Mouse (Mus musculus): ENCODE results near the gene Zfp462. TPM values are rescaled to one million over a fixed set of nuclear protein-coding genes. Genes with fewer than 3 reads are reported as not detected.
"Not testable (repeated sequence)": the region's sequence is repeated elsewhere in the genome, so short reads cannot be mapped to it uniquely, and the experiment has no call there.

Zfp462 gene
- polyA plus RNA-seq, 1 experiment from 2014 or later = 34.8 TPM

- H3K4me2 ChIP-seq (replicated peaks; ENCODE audit: low read depth, low read length); H3K27me3 ChIP-seq (ENCODE audit: control insufficient read depth, insufficient read depth, low read length); H3K4me1 ChIP-seq (replicated peaks; ENCODE audit: control insufficient read depth, insufficient read depth, low read length); H3K27ac ChIP-seq (ENCODE audit: low read depth, low read length); H3K9ac ChIP-seq (ENCODE audit: low read depth, low read length); H3K36me3 ChIP-seq (ENCODE audit: control insufficient read depth, insufficient read depth, low read length); H3K9me3 ChIP-seq (ENCODE audit: control insufficient read depth, low read length); DNase-seq (ENCODE audit: low spot score); H3K4me3 ChIP-seq (ENCODE audit: low read depth, low read length); ATAC-seq (ENCODE audit: low FRiP score): not testable (repeated sequence)
- WGBS = 85% methylated on average over 8 of the region's 8 CpGs
Observed at GRCm38 (mm10) chr4:54927321-54928062, 17.4 kb upstream of the Zfp462 start.

DNA sequence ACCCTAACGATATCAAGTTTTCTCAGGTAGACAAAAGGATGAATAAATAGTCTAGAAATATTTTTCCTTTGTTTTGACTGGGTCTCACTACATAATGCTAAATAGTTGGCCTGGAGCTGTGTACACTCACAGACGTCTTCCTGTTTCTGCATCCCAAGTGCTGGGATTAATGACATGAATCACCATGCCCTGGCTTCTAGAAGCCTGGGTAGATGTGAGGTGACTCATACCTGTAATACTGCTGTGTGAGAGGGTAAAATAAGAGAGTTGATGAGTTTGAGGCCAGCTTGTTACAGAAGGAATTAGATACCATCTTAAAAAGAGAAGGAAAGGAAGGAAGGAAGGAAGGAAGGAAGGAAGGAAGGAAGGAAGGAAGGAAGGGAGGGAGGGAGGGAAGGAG is 15.2 kb upstream of the Zfp462 start:
- DNase-seq (ENCODE audit: low spot score) = no peak
- Histone ChIP-seq H3K9ac (ENCODE audit: low read depth, low read length) (no peak overlapping the region), H3K9me3 (ENCODE audit: control insufficient read depth, low read length) (no peaks in the 10 kb centered on the region), H3K27me3 (ENCODE audit: control insufficient read depth, insufficient read depth, low read length) (no peaks in the 10 kb centered on the region), H3K4me3 (ENCODE audit: low read depth, low read length) (no peak overlapping the region), H3K27ac (ENCODE audit: low read depth, low read length) (no peak overlapping the region), H3K4me2 (replicated peaks; ENCODE audit: low read depth, low read length) (no peak overlapping the region), H3K36me3 (ENCODE audit: control insufficient read depth, insufficient read depth, low read length) (no peaks in the 10 kb centered on the region), H3K4me1 (replicated peaks; ENCODE audit: control insufficient read depth, insufficient read depth, low read length) (no peaks in the 10 kb centered on the region)
- 82% methylated on average over 2 of the region's 2 CpGs for WGBS
- ATAC-seq (ENCODE audit: low FRiP score) = no peak

DNA sequence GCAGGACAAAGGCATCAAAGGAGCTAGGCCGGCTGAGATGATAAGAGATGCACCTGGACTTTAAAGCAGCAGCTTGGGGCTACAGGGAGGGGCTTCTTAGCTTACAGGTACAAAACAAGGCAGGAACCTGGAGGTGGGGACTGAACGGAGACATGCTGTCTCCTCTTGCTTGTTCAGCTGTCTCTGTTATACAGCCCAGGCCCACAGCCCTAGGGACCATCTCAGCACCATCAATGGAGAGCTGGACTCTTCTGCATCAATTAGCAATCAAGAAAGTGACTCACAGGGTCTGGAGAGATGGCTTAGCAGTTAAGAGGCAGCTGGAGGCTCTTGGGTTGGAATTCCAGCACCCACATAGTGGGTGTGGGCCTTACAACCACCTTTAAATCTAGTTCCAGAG is 12.2 kb upstream of the Zfp462 start:
- H3K9me3 ChIP-seq (ENCODE audit: control insufficient read depth, low read length) = no peaks in the 10 kb centered on the region
- H3K27me3 ChIP-seq (ENCODE audit: control insufficient read depth, insufficient read depth, low read length) = no peaks in the 10 kb centered on the region
- H3K4me3 ChIP-seq (ENCODE audit: low read depth, low read length) = no peak overlapping the region
- H3K36me3 ChIP-seq (ENCODE audit: control insufficient read depth, insufficient read depth, low read length) = no peaks in the 10 kb centered on the region
- WGBS = 40% methylated on average over 2 of the region's 2 CpGs
- DNase-seq (ENCODE audit: low spot score) (no peak), ATAC-seq (ENCODE audit: low FRiP score) (no peak)
- H3K9ac ChIP-seq (ENCODE audit: low read depth, low read length) = no peak overlapping the region
- H3K27ac ChIP-seq (ENCODE audit: low read depth, low read length) = no peak overlapping the region
- H3K4me2 ChIP-seq (replicated peaks; ENCODE audit: low read depth, low read length) = no peak overlapping the region
- no peaks in the 10 kb centered on the region for H3K4me1 ChIP-seq (replicated peaks; ENCODE audit: control insufficient read depth, insufficient read depth, low read length)

DNA sequence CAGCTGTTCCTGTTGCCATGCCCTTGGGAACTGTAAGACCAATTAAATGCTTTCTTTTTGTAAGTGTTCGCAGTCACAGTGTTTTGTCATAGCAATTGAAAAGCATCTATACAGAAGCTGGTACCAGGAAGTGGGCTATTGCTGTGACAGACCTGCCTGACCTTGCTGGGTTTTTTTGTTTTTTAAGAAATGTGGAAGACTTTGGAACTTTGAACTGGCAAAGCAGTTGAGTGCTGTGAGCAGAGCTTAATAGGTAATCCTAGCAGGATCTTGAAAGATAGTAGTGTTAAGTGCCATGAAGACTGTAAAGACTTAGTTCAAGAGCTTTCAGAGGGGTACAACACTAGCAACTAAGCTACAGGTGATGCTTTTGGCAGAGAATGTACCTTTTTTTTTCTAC is 7.7 kb upstream of the Zfp462 start:
- H3K27me3 ChIP-seq (ENCODE audit: control insufficient read depth, insufficient read depth, low read length) = no peaks in the 10 kb centered on the region
- no peak overlapping the region for H3K4me3 ChIP-seq (ENCODE audit: low read depth, low read length)
- H3K4me2 ChIP-seq (replicated peaks; ENCODE audit: low read depth, low read length) = no peak overlapping the region
- DNase-seq (ENCODE audit: low spot score) (no peak), ATAC-seq (ENCODE audit: low FRiP score) (no peak)
- H3K9me3 ChIP-seq (ENCODE audit: control insufficient read depth, low read length) = no peaks in the 10 kb centered on the region
- H3K36me3 ChIP-seq (ENCODE audit: control insufficient read depth, insufficient read depth, low read length) = no peaks in the 10 kb centered on the region
- H3K9ac ChIP-seq (ENCODE audit: low read depth, low read length) = no peak overlapping the region
- H3K27ac ChIP-seq (ENCODE audit: low read depth, low read length) = no peak overlapping the region
- 91% methylated on average over 1 of the region's 1 CpGs for WGBS
- H3K4me1 ChIP-seq (replicated peaks; ENCODE audit: control insufficient read depth, insufficient read depth, low read length) = no peaks in the 10 kb centered on the region

DNA sequence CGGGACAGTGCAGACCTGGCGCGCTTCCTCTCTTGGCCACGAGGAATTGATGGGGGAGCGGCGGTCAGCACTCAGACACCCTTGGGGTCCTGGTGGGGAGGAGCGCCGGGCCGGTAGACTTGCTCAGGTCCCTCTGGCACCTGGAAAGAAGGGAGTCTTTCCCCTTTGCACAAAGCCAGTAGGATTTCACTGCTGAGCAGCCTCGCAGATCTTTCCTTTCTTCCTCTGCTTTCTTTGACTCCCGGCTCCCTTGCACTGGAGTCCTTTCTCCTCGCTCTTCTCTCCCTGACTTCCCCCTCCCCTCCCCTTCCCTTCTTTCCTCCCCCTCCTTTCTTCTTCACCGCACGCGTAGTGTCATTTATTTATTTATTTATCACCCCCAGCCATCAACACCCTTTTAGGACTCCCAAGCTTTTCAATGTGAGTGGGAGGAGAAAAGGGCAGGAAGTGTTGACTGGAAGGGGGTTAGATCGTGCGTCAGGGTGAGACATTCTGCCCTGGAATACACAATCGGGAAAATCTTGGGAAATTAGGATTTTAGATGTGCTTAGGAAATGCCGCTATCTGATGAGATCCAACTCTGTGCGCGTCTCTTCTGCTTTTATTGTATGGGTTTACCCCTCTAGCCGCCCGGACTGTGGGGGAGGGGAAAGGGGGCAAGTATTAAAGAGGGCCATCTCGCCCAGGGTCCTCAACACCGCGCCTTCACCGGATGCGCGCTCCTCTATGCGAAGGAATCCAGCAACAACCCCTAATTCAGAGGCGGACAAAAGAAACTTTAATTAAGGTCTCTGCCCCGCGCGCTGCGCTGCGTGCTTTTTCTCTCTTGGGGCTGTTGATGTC is 976 bp downstream of the Zfp462 start:
- Histone ChIP-seq H3K27ac (ENCODE audit: low read depth, low read length) (peak overlapping the region; percentile 97), H3K4me2 (replicated peaks; ENCODE audit: low read depth, low read length) (peak overlapping the region; percentile 70), H3K4me1 (replicated peaks; ENCODE audit: control insufficient read depth, insufficient read depth, low read length) (no peaks in the 10 kb centered on the region), H3K9ac (ENCODE audit: low read depth, low read length) (peak overlapping the region; percentile 97), H3K4me3 (ENCODE audit: low read depth, low read length) (peak overlapping the region; percentile 88), H3K36me3 (ENCODE audit: control insufficient read depth, insufficient read depth, low read length) (no peaks in the 10 kb centered on the region), H3K9me3 (ENCODE audit: control insufficient read depth, low read length) (no peaks in the 10 kb centered on the region), H3K27me3 (ENCODE audit: control insufficient read depth, insufficient read depth, low read length) (no peaks in the 10 kb centered on the region)
- under 1% methylated on average over 35 of the region's 36 CpGs for WGBS
- ATAC-seq (ENCODE audit: low FRiP score) = peak; percentile 57
- peak; percentile 81 for DNase-seq (ENCODE audit: low spot score)

DNA sequence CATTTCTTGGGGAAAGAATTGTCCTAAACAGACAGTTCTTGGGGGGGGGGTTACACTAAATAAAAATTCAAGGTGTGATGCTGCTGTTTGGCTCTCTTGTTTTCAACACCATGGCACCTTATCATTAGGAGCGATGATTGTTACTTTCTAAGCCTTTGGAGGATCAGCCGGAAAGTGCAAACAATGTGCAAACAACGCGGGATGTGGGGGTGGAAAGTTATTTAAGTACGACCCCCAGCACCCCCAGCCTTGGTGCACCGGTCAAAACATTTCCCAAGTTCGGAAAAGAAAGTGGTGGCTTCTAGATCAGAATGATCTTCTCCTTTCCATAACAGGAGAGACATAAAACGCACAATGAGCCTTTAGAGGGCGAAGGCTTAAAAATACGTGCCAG is 1.8 kb downstream of the Zfp462 start:
- H3K9ac ChIP-seq (ENCODE audit: low read depth, low read length) = peak overlapping the region; percentile 97
- no peaks in the 10 kb centered on the region for H3K4me1 ChIP-seq (replicated peaks; ENCODE audit: control insufficient read depth, insufficient read depth, low read length)
- no peaks in the 10 kb centered on the region for H3K27me3 ChIP-seq (ENCODE audit: control insufficient read depth, insufficient read depth, low read length)
- H3K9me3 ChIP-seq (ENCODE audit: control insufficient read depth, low read length) = no peaks in the 10 kb centered on the region
- ATAC-seq (ENCODE audit: low FRiP score) (no peak), DNase-seq (ENCODE audit: low spot score) (no peak)
- peak overlapping the region; percentile 70 for H3K4me2 ChIP-seq (replicated peaks; ENCODE audit: low read depth, low read length)
- peak overlapping the region; percentile 97 for H3K27ac ChIP-seq (ENCODE audit: low read depth, low read length)
- WGBS = under 1% methylated on average over 10 of the region's 10 CpGs
- H3K4me3 ChIP-seq (ENCODE audit: low read depth, low read length) = peak overlapping the region; percentile 88
- no peaks in the 10 kb centered on the region for H3K36me3 ChIP-seq (ENCODE audit: control insufficient read depth, insufficient read depth, low read length)

DNA sequence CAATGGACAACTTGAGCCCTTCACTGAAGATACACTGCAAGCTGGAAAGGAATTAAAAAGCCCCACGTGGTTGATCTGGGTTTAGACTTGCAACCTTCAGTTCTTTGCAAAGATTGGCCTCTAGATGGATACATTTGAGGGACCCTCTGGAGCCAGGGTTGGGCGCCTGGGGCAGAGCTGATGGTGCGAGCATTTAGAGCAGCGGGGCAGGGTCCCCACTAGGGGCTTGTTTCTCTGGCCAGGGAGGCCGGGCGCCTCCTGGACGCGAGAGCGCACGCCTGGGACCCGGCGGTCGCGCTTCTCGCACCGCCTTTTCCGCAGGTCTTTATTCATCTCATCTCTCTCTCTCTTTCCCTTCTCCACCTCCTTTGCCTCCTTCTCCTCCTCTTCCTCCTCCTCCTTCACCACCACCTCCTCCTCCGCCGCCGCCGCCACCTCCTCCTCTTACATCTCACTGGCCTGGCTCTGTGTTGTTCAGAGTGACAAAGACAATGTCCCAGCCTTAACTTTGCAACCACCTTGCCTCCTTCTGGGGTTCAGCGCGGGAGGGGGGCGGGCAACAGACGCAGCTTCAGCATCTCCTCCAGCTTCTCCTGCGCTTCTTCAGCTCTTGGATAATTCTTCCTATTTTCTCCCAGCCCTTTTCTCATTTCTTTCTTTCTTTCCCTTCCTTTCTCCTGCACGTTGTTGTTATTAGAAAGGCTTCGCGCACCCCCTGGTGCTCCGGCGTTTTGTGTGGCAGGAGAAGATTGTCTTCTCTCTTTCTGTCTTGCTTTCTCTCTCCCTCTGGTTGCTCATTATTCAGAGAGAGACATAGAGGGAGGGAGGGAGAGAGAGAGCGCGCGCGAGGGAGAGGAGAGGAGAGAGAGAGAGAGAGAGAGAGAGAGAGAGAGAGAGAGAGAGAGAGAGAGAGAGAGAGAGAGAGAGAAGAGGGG is 2.5 kb downstream of the Zfp462 start:
- Histone ChIP-seq H3K9ac (ENCODE audit: low read depth, low read length) (peak overlapping the region; percentile 97), H3K4me3 (ENCODE audit: low read depth, low read length) (peak overlapping the region; percentile 88), H3K27me3 (ENCODE audit: control insufficient read depth, insufficient read depth, low read length) (no peaks in the 10 kb centered on the region), H3K9me3 (ENCODE audit: control insufficient read depth, low read length) (no peaks in the 10 kb centered on the region), H3K4me2 (replicated peaks; ENCODE audit: low read depth, low read length) (peak overlapping the region; percentile 70), H3K4me1 (replicated peaks; ENCODE audit: control insufficient read depth, insufficient read depth, low read length) (no peaks in the 10 kb centered on the region), H3K36me3 (ENCODE audit: control insufficient read depth, insufficient read depth, low read length) (no peaks in the 10 kb centered on the region), H3K27ac (ENCODE audit: low read depth, low read length) (peak overlapping the region; percentile 97)
- ATAC-seq (ENCODE audit: low FRiP score) = peak; percentile 62
- DNase-seq (ENCODE audit: low spot score) = peak; percentile 82
- under 1% methylated on average over 31 of the region's 35 CpGs for WGBS

- Histone ChIP-seq H3K4me2 (replicated peaks; ENCODE audit: low read depth, low read length) (peak overlapping the region; percentile 70), H3K27me3 (ENCODE audit: control insufficient read depth, insufficient read depth, low read length) (no peaks in the 10 kb centered on the region), H3K27ac (ENCODE audit: low read depth, low read length) (peak overlapping the region; percentile 97), H3K9ac (ENCODE audit: low read depth, low read length) (peak overlapping the region; percentile 97), H3K4me3 (ENCODE audit: low read depth, low read length) (peak overlapping the region; percentile 88), H3K36me3 (ENCODE audit: control insufficient read depth, insufficient read depth, low read length) (no peaks in the 10 kb centered on the region), H3K4me1 (replicated peaks; ENCODE audit: control insufficient read depth, insufficient read depth, low read length) (no peaks in the 10 kb centered on the region), H3K9me3 (ENCODE audit: control insufficient read depth, low read length) (no peaks in the 10 kb centered on the region)
- DNase-seq (ENCODE audit: low spot score) (no peak), ATAC-seq (ENCODE audit: low FRiP score) (peak; percentile 32; the same call in 1 of the 2 replicates)
- WGBS = 2% methylated on average over 23 of the region's 25 CpGs
Observed at GRCm38 (mm10) chr4:54947991-54948615, 3.3 kb downstream of the Zfp462 start.
